21 mouse cellular contexts compared by ENCODE assay signal in the genomic region with DNA sequence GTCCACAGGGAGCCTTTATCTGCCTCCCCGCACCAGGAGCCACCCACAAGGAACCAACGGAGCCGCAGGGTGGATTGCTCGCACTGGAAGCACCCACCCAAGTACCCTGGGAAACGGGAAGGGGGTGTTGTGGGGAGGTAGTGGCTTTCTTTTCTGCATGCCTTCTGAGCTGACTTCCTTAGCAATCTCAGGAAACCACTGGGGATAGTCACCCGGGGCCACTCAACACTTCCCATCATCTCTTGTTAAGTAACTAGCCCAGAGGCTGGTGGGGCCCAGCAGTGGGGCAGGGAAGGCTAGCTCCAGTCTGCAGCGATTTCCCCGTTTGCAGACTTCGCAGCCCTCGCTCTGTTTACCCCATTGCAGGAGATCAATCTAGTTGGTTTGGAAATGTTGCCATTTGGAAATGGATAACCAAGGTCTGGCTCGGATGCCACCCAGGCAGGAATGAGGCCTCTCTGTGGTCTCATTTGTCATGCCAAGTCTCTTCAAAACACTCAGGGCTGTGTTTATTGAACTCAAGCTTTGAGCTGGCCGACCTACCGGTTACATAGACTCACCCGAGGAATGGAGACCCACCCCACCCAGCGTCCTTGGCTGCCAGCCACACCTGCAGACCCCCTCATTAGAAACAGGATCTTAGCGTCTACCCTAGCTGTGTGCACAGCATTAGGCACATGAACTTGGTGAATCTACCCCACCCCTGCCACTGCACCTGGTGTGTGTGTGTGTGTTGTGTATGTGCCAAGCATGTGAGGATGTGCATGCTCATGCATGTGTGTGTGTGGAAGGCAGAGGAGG. TPM values are rescaled to one million over a fixed set of nuclear protein-coding genes. Genes with fewer than 3 reads are reported as not detected.
A peak's percentile ranks its signal among the peaks of the same experiment; 100 is the strongest.
DNase-seq lines count a peak whose midpoint lies in the region; ATAC-seq and TF ChIP-seq lines count a peak whose summit lies in the region.
"Had no signal": no experiment of that assay in that cellular context is flagged by ENCODE, and none has a peak within 500 bp of the region (broad histone marks: within the 10 kb centered on the region; RNA-seq: fewer than 3 reads in every experiment).

No protein-coding gene starts in this region.

- H3K27ac ChIP-seq in embryonic facial prominence, embryonic 12.5 days: 0 out of 2 replicates have a peak overlapping the region, but pooled peaks have one; percentile 26
- H3K27ac ChIP-seq in embryonic facial prominence, embryonic 10.5 days (replicated peaks): no peak overlapping the region
- H3K27ac ChIP-seq in liver, adult 2 months (replicated peaks; ENCODE audit: insufficient read depth, low read depth, low read length): no peak overlapping the region
- H3K27ac ChIP-seq in liver, embryonic 12.5 days: no peak overlapping the region
- H3K27ac ChIP-seq in limb, embryonic 10.5 days: 0 out of 2 replicates have a peak overlapping the region, but pooled peaks have one; percentile 25
- 0 out of 2 replicates have a peak overlapping the region, but pooled peaks have one; percentile 10 for H3K27ac ChIP-seq in stomach, embryonic 16.5 days (ENCODE audit: low read length)
- H3K27ac ChIP-seq: kidney, postnatal 0 days; midbrain, embryonic 12.5 days had no signal

- no peaks in the 10 kb centered on the region for H3K36me3 ChIP-seq in embryonic facial prominence, embryonic 12.5 days
- H3K36me3 ChIP-seq in embryonic facial prominence, embryonic 10.5 days (replicated peaks): no peaks in the 10 kb centered on the region
- no peaks in the 10 kb centered on the region for H3K36me3 ChIP-seq in liver, adult 2 months (ENCODE audit: control insufficient read depth, insufficient read depth, low read length)
- H3K36me3 ChIP-seq in liver, embryonic 12.5 days: no peaks in the 10 kb centered on the region
- H3K36me3 ChIP-seq in limb, embryonic 10.5 days: no peaks in the 10 kb centered on the region
- no peaks in the 10 kb centered on the region for H3K36me3 ChIP-seq in stomach, embryonic 16.5 days (ENCODE audit: control insufficient read depth, insufficient read depth, low read length)
- H3K36me3 ChIP-seq: heart, embryonic 12.5 days; midbrain, embryonic 12.5 days had no signal

- no peak for TF ChIP-seq POLR2A in liver, adult 2 months (IDR thresholded peaks at IDR 0.05; ENCODE audit: extremely low read depth, insufficient read depth, low read length)

- no peaks in the 10 kb centered on the region for H3K79me2 ChIP-seq in liver, adult 2 months (ENCODE audit: control insufficient read depth, insufficient read depth, low read length)

- no peak for ATAC-seq in embryonic facial prominence, embryonic 12.5 days (ENCODE audit: insufficient number of reproducible peaks, insufficient read depth, low FRiP score, low TSS enrichment)
- ATAC-seq in liver, embryonic 12.5 days: no peak
- peak; percentile 72; the same call in 1 of the 2 replicates for ATAC-seq in stomach, embryonic 16.5 days (ENCODE audit: insufficient read depth, low FRiP score)
- ATAC-seq: forebrain, embryonic 16.5 days; lung, postnatal 0 days had no signal

- DNase-seq in embryonic facial prominence, embryonic 10.5 days (ENCODE audit: low spot score): no peak
- peak; percentile 11 for DNase-seq in liver, adult 2 months (ENCODE audit: extremely low read depth, low read depth, low spot score)
- no peak for DNase-seq in limb, embryonic 10.5 days (ENCODE audit: low spot score)
- DNase-seq in thymus, postnatal 25 days: no peak
- no peak for DNase-seq in T-cell, adult 2 months (ENCODE audit: low spot score)
- DNase-seq: adrenal gland, postnatal 25 days; cerebellum, postnatal 36 days; gastrocnemius, postnatal 14 days; heart, postnatal 4 days; layer of hippocampus, postnatal 36 days; liver; right cerebral cortex, postnatal 25 days; thymus, postnatal 4 days had no signal

- TF ChIP-seq CTCF in liver, adult 2 months (IDR thresholded peaks at IDR 0.05; ENCODE audit: low read depth, low read length): no peak

- no peak overlapping the region for H3K4me2 ChIP-seq in embryonic facial prominence, embryonic 12.5 days (replicated peaks)
- no peak overlapping the region for H3K4me2 ChIP-seq in liver, embryonic 12.5 days
- H3K4me2 ChIP-seq in stomach, embryonic 16.5 days (ENCODE audit: low read depth, low read length): no peak overlapping the region
- H3K4me2 ChIP-seq: heart, embryonic 12.5 days; midbrain, embryonic 12.5 days had no signal

- no peak overlapping the region for H3K9ac ChIP-seq in embryonic facial prominence, embryonic 12.5 days
- no peak overlapping the region for H3K9ac ChIP-seq in liver, adult 2 months (ENCODE audit: low read depth, low read length)
- no peak overlapping the region for H3K9ac ChIP-seq in liver, embryonic 12.5 days
- no peak overlapping the region for H3K9ac ChIP-seq in stomach, embryonic 16.5 days (ENCODE audit: low read length)
- H3K9ac ChIP-seq: heart, embryonic 12.5 days; midbrain, embryonic 12.5 days had no signal

- H3K4me3 ChIP-seq in embryonic facial prominence, embryonic 12.5 days: no peak overlapping the region
- no peak overlapping the region for H3K4me3 ChIP-seq in embryonic facial prominence, embryonic 10.5 days
- H3K4me3 ChIP-seq in liver, adult 2 months (ENCODE audit: insufficient read depth, low read depth, low read length): no peak overlapping the region
- no peak overlapping the region for H3K4me3 ChIP-seq in liver, embryonic 12.5 days
- no peak overlapping the region for H3K4me3 ChIP-seq in limb, embryonic 10.5 days
- H3K4me3 ChIP-seq in stomach, embryonic 16.5 days (replicated peaks; ENCODE audit: low read length): no peak overlapping the region
- H3K4me3 ChIP-seq: heart, embryonic 12.5 days; midbrain, embryonic 12.5 days had no signal

- no peaks in the 10 kb centered on the region for H3K9me3 ChIP-seq in embryonic facial prominence, embryonic 12.5 days
- H3K9me3 ChIP-seq in embryonic facial prominence, embryonic 10.5 days: no peaks in the 10 kb centered on the region
- H3K9me3 ChIP-seq in liver, embryonic 12.5 days (replicated peaks): no peaks in the 10 kb centered on the region
- no peaks in the 10 kb centered on the region for H3K9me3 ChIP-seq in limb, embryonic 10.5 days (replicated peaks)
- H3K9me3 ChIP-seq in stomach, embryonic 16.5 days (replicated peaks; ENCODE audit: control insufficient read depth, low read length): no peaks in the 10 kb centered on the region
- H3K9me3 ChIP-seq: heart, embryonic 12.5 days; midbrain, embryonic 12.5 days had no signal

- H3K4me1 ChIP-seq in embryonic facial prominence, embryonic 12.5 days: peaks cover 14% of the 10 kb centered on the region; the same call in 1 of the 2 replicates
- peaks cover 19% of the 10 kb centered on the region for H3K4me1 ChIP-seq in embryonic facial prominence, embryonic 10.5 days
- H3K4me1 ChIP-seq in liver, adult 2 months (ENCODE audit: control insufficient read depth, insufficient read depth, low read length): no peaks in the 10 kb centered on the region
- H3K4me1 ChIP-seq in liver, embryonic 12.5 days: no peaks in the 10 kb centered on the region
- peaks cover 18% of the 10 kb centered on the region for H3K4me1 ChIP-seq in limb, embryonic 10.5 days
- H3K4me1 ChIP-seq in stomach, embryonic 16.5 days (ENCODE audit: control insufficient read depth, insufficient read depth, low read length): 0 out of 2 replicates have a peak, but pooled peaks cover 3% of the 10 kb centered on the region
- H3K4me1 ChIP-seq: midbrain, embryonic 12.5 days had no signal

- 48% methylated on average over 16 of the region's 16 CpGs for WGBS in embryonic facial prominence, embryonic 12.5 days
- WGBS in embryonic facial prominence, embryonic 10.5 days: 67% methylated on average over 16 of the region's 16 CpGs
- WGBS in liver, adult 2 months: 29% methylated on average over 16 of the region's 16 CpGs
- 30% methylated on average over 16 of the region's 16 CpGs for WGBS in liver, embryonic 12.5 days (ENCODE audit: insufficient replicate concordance)
- 52% methylated on average over 16 of the region's 16 CpGs for WGBS in limb, embryonic 10.5 days
- 11% methylated on average over 16 of the region's 16 CpGs for WGBS in stomach, embryonic 16.5 days

- H3K27me3 ChIP-seq in embryonic facial prominence, embryonic 12.5 days: no peaks in the 10 kb centered on the region
- H3K27me3 ChIP-seq in embryonic facial prominence, embryonic 10.5 days (replicated peaks; ENCODE audit: low read depth, poor library complexity, severe bottlenecking): no peaks in the 10 kb centered on the region
- H3K27me3 ChIP-seq in liver, adult 2 months (ENCODE audit: control insufficient read depth, insufficient read depth, low read length): no peaks in the 10 kb centered on the region
- peaks cover 21% of the 10 kb centered on the region for H3K27me3 ChIP-seq in liver, embryonic 12.5 days (replicated peaks)
- no peaks in the 10 kb centered on the region for H3K27me3 ChIP-seq in limb, embryonic 10.5 days (ENCODE audit: low read depth, poor library complexity, severe bottlenecking)
- H3K27me3 ChIP-seq in stomach, embryonic 16.5 days (ENCODE audit: control insufficient read depth, insufficient read depth, low read length): no peaks in the 10 kb centered on the region; the same call in 1 of the 2 replicates
- H3K27me3 ChIP-seq: midbrain, embryonic 12.5 days had no signal

RNA-seq across cellular contexts. Expression of a gene that starts 33.3 kb away (rescaled TPM):
- 1.4 and 2.0 TPM in 2 replicates for polyA plus RNA-seq in embryonic facial prominence, embryonic 12.5 days (2016; fragmentation: Nextera tagmentation; extraction: Ambion mirVana)
- polyA plus RNA-seq in embryonic facial prominence, embryonic 10.5 days (2016; fragmentation: Nextera tagmentation; extraction: Ambion mirVana): 1.2 and 1.4 TPM in 2 replicates
- not detected in 2 replicates for total RNA-seq in liver, adult 2 months (2014; rRNA removed)
- polyA plus RNA-seq in liver, adult 2 months (2012; rRNA removed): not detected in 2 replicates
- polyA plus RNA-seq in liver, embryonic 12.5 days (2016; fragmentation: Nextera tagmentation; extraction: Ambion mirVana): 0.19 and 0.45 TPM in 2 replicates
- polyA plus RNA-seq in limb, embryonic 10.5 days (2016; fragmentation: Nextera tagmentation; extraction: Ambion mirVana): 1.4 and 2.3 TPM in 2 replicates
- polyA plus RNA-seq in stomach, embryonic 16.5 days (2015; fragmentation: Nextera tagmentation; extraction: Ambion mirVana): 5.0 and 5.7 TPM in 2 replicates

Comparison
In these comparisons a context has a peak if more than half of its experiments do, and no peak if none do; other contexts are left out.
1. H3K27ac ChIP-seq: peak in embryonic facial prominence, embryonic 12.5 days (single experiment), limb, embryonic 10.5 days (single experiment) and stomach, embryonic 16.5 days (single experiment); none in embryonic facial prominence, embryonic 10.5 days (single experiment), liver, adult 2 months (single experiment) and liver, embryonic 12.5 days (single experiment).